Mouse (Mus musculus) gastrocnemius, postnatal 4 days (tissue): ENCODE measurements around the gene Cdk2. TPM values are rescaled to one million over a fixed set of nuclear protein-coding genes. Genes with fewer than 3 reads are reported as not detected.

Experiments
- DNase-seq, 2 experiments: peaks; one replicate each; pipeline ENCODE4 v3.0.0; 2021 to 2022; ENCODE audit warnings: low spot score in 2 of 2, mixed read lengths in 2 of 2
- total RNA-seq, 2 experiments: library from RNA; stranded (reverse); gene quantifications; 2 replicates each; pipeline ENCODE4 v1.2.3; 2021

The Cdk2 gene
- total RNA-seq, 2 experiments from 2014 or later = 38.7 to 42.8 TPM

DNA sequence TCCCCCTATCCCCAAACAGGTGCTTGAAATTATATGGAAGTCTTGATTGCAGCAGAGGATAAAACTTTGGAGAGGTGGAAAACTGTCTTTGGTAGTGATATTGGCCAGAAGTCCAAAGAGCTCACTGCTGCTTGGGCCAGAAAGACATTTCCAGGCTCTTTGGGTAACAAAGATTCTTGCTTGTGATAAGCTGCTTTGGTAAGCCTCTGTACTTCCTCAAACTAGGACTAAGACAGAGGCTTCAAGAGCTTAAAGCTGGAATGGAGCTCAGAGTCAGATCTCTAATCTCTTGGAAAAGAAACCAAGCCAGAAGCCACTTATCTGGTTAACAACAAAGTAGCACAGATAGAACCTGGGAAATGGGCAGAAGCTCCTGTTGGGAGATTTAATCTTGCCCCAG is 42.4 kb downstream of the Cdk2 start:
- no peak for DNase-seq

DNA sequence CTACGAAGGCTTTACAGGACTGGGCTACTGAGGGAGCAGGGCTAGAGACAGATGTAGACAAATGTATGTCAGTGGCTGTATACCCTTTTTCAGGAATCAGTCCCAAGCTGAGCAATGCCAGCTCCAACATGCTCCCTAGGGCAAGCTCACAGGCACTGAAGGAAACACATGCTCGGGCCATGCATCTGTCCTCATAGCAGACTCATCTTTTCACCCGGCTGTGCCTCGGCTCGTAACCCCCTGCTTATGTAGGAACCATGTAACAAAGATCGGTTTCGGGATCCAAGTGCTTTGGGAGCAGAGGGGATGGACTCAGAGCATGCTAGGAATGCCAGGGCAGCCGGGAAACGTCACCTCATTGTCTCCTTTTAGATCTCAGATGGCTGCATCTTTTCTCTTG is 45.3 kb downstream of the Cdk2 start:
- DNase-seq = no peak

DNA sequence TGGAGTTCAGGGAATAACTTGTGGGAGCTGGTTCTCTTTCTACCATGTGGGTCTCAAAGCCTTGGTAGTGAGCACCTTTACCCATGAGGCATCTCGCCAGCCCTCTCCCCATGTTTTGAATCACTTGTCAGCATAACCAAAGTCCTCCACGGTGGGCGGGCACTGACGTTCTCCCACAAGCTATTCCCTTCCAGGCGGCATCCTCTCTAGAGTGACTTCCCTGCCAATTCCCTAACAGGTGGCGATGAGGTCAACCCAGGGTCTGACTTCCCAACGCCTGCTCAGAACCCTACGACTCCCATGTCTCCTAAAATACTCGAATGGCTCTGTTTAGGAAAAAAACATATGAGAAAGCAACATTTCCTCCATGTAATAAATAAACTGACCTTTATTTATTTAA is 47.0 kb downstream of the Cdk2 start:
- no peak for DNase-seq

DNA sequence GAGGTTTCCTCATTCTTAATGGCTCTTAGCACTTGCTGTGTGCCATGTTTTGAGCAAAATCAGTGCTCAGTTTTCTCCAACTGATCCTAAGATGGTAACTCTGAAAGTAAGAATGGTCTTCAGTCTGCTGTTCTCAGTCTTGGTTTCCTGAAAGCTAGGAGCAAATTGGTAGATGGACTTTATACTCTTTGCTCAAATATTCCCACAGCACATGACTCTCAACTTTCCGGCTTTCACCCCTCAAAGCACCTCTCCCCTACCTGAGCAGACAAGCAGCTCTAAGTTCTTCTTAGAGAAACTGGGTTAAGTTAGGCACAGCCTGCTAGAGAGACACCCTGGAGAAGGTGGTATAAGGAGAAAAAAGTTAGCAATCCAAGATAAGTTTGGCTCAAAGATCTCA is 48.1 kb downstream of the Cdk2 start:
- no peak for DNase-seq

DNA sequence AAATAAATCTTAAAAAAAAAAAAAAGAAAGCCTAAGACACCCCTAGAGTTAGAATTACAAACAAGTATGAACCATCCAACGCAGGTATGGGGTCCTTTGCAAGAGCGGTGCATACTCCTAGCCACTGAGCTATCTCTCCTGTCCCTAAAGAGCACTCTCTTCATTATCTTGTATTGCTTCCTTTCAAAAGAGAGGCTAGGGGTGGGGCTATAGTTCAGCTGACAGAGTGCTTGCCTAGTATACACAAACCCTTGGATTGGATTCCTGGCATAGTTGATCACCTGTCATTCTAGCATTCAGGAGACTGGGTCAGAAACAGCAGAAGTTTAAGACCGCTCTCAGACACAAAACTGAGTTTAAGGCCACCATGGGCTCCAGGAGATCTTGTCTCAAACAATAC is 49.6 kb downstream of the Cdk2 start:
- DNase-seq = no peak

DNA sequence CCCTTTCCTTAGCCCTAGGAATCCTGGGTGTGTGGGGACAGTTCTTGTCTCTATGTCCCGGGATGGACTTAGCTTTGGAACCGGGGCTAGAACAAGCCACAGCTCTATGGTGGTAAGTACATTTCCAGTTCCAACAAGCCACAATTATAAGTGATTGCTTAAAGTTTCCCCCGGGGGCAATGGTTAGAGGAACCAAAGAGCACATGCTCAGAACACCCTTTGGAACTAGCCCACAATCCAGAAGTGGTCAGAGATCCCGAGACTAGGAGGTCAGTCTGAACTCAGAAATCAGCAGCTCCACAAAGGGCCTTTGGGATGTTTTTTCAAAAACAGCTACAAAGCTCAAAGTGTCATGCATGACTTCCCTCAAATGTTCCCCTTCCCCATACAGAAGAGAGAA is 51.0 kb downstream of the Cdk2 start:
- no peak for DNase-seq

Other genes with a start within 250 kb of the Cdk2 start
- 10 to 100 TPM; 90.8 to 91.2 TPM for gene Smarcc2, start 245.8 kb downstream of the Cdk2 start, total RNA-seq
- 100 to 1,000 TPM; 485 to 542 TPM for gene Myl6, start 210.9 kb downstream of the Cdk2 start, total RNA-seq
- gene Myl6b, start 206.3 kb downstream of the Cdk2 start, total RNA-seq = 100 to 1,000 TPM; 119 to 139 TPM
- 10 to 100 TPM; 49.6 to 50.5 TPM for gene Esyt1, start 179.2 kb downstream of the Cdk2 start, total RNA-seq
- 1 to 10 TPM; 6.7 to 9.9 TPM for gene Zc3h10, start 157.3 kb downstream of the Cdk2 start, total RNA-seq
- 1,000 to 10,000 TPM; 2,741 to 3,076 TPM for gene Rpl41, start 155.7 kb downstream of the Cdk2 start, total RNA-seq
- 10 to 100 TPM; 84.8 to 91.4 TPM for gene Pa2g4, start 139.0 kb downstream of the Cdk2 start, total RNA-seq
- gene Erbb3, start 115.4 kb downstream of the Cdk2 start, total RNA-seq = 10 to 100 TPM; 18.0 to 19.0 TPM
- gene Rps26, start 78.3 kb downstream of the Cdk2 start, total RNA-seq = 100 to 1,000 TPM; 757 to 856 TPM
- 1 to 10 TPM in 1 of 2 experiments, under 1 TPM in 1; 0.93 to 1.4 TPM for gene Ikzf4, start 59.0 kb downstream of the Cdk2 start, total RNA-seq
- gene Suox, start 31.0 kb downstream of the Cdk2 start, total RNA-seq = 10 to 100 TPM; 12.0 to 13.1 TPM
- gene Rab5b, start 8.8 kb downstream of the Cdk2 start, total RNA-seq = 10 to 100 TPM; 85.8 to 88.8 TPM
- gene Pmel, start 836 bp downstream of the Cdk2 start, total RNA-seq = 1 to 10 TPM; 4.0 to 5.2 TPM
- 1 to 10 TPM; 6.7 TPM for gene Dgka, start 39.8 kb upstream of the Cdk2 start, total RNA-seq
- 10 to 100 TPM; 18.3 to 22.1 TPM for gene Pym1, start 42.9 kb upstream of the Cdk2 start, total RNA-seq
- gene Mmp19, start 85.9 kb upstream of the Cdk2 start, total RNA-seq = 1 to 10 TPM; 2.8 to 3.0 TPM
- 10 to 100 TPM; 48.6 to 50.7 TPM for gene Dnajc14, start 99.0 kb upstream of the Cdk2 start, total RNA-seq
- gene Tmem198b, start 99.3 kb upstream of the Cdk2 start, total RNA-seq = 10 to 100 TPM; 17.3 to 20.2 TPM
- gene Sarnp, start 112.3 kb upstream of the Cdk2 start, total RNA-seq = 10 to 100 TPM; 48.5 to 54.6 TPM
- 10 to 100 TPM; 11.7 to 12.0 TPM for gene Ormdl2, start 116.6 kb upstream of the Cdk2 start, total RNA-seq
- gene Gdf11, start 186.7 kb upstream of the Cdk2 start, total RNA-seq = 1 to 10 TPM; 7.5 to 8.3 TPM
- 100 to 1,000 TPM; 311 to 352 TPM for gene Cd63, start 196.0 kb upstream of the Cdk2 start, total RNA-seq
- gene Rdh5, start 217.9 kb upstream of the Cdk2 start, total RNA-seq = 10 to 100 TPM; 11.7 to 12.1 TPM
- 100 to 1,000 TPM; 218 to 231 TPM for gene Bloc1s1, start 219.0 kb upstream of the Cdk2 start, total RNA-seq
- 100 to 1,000 TPM; 148 to 157 TPM for gene Itga7, start 228.8 kb upstream of the Cdk2 start, total RNA-seq